Mouse (Mus musculus): Measurements from ENCODE around the gene Speer4f1. TPM values are rescaled to one million over a fixed set of nuclear protein-coding genes. Genes with fewer than 3 reads are reported as not detected.

Gene Speer4f1
- polyA plus RNA-seq, 1 experiment from 2014 or later: not detected

Other genes starting within 250 kb of the Speer4f1 start
- gene Speer4f2, start 102.9 kb upstream of the Speer4f1 start, polyA plus RNA-seq (2014; fragmentation: Nextera tagmentation; extraction: Ambion mirVana): not detected in 2 replicates
- gene Sema3c, start 98.2 kb downstream of the Speer4f1 start, polyA plus RNA-seq (2014; fragmentation: Nextera tagmentation; extraction: Ambion mirVana): 29.9 and 33.5 TPM in 2 replicates